Mouse (Mus musculus) bone marrow macrophage, adult 2 months (primary cell): ENCODE data around the gene Gsx2.

ENCODE experiments used
- CTCF ChIP-seq: IDR thresholded peaks from 2 replicates; pipeline ENCODE4 v1.5.1; 2012; ENCODE audit warnings: low read depth, mild to moderate bottlenecking, low read length, moderate library complexity
- POLR2A ChIP-seq: IDR thresholded peaks from 2 replicates; pipeline ENCODE4 v1.6.1; 2012; ENCODE audit warnings: mild to moderate bottlenecking, low read depth, low read length, borderline replicate concordance

DNA sequence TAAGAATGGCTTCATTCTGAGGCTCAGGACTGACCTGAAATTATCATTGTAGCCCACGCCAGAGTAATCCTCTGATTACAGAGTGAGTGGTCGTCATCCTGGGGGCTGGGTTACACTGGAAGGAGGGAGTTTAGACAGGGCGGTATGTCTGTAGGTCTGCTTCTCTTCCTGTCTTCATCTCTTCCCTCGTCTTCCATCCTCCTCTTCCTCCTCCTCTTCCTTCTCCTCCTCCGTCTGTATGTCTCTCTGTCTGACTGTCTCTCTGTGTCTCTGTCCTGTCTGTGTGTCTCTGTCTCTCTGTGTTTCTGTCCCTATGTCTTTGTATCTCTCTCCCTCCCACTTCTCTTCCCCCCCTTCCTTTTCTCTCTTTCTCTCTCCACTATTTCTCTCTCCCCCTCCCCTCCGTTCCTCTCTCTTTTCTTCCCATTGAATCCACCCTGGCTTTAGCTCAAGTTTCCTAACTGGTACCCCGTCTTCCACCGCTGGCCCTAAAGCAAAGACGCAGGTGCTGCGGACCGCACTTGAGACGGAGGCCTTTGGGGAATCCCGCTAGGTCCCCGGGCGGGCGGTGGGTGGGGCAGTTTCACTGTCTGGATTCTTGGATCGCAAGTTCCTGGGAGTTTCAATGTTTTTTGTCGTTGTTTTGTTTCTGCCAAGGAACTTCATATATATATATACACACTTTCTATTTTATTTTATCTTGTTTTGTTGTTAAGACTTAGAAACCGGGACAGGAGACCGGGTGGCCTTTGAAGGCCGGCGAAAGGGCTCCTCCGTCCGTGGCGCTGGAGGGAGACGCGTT is 8.4 kb downstream of the Gsx2 start:
- TF ChIP-seq CTCF (no peak), POLR2A (no peak)
